14 mouse cellular contexts compared by ENCODE assay signal in the genomic region with DNA sequence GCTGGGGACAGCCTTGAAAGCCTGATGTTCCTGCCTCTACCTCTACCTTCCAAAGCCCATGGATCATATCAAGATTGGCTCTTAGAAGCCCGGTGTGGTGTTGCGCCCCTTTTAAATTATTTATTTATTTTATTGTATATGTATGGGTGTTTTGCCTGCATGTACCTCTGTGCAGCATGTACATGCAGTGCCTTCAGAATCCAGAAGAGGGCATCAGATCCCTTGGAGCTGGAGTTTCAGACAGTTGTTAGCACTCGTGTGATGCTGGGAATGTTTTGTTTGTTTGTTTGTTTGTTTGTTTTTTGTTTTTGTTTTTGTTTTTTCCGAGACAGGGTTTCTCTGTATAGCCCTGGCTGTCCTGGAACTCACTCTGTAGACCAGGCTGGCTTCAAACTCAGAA. TPM values are rescaled to one million over a fixed set of nuclear protein-coding genes. Genes with fewer than 3 reads are reported as not detected.
A peak's percentile ranks its signal among the peaks of the same experiment; 100 is the strongest.
DNase-seq lines count a peak whose midpoint lies in the region; ATAC-seq and TF ChIP-seq lines count a peak whose summit lies in the region.
"Had no signal": no experiment of that assay in that cellular context is flagged by ENCODE, and none has a peak within 500 bp of the region (broad histone marks: within the 10 kb centered on the region; RNA-seq: fewer than 3 reads in every experiment).

No protein-coding gene starts in this region.

- no peak for DNase-seq in gastrocnemius, adult 2 months
- DNase-seq in gastrocnemius, postnatal 36 days = no peak
- peak; percentile 22 for DNase-seq in retina, postnatal 1 day
- DNase-seq in retina, embryonic 14.5 days (ENCODE audit: low spot score) = no peak
- DNase-seq in thymus, postnatal 4 days = peak; percentile 54
- no peak for DNase-seq in ovary, postnatal 10 days (ENCODE audit: low spot score)
- no peak for DNase-seq in forebrain, embryonic 14.5 days (ENCODE audit: low spot score)

- no peak overlapping the region for H3K4me2 ChIP-seq in forebrain, embryonic 14.5 days (ENCODE audit: low read length)
- H3K4me2 ChIP-seq: forebrain, embryonic 15.5 days; heart, embryonic 13.5 days; hindbrain, embryonic 15.5 days; limb, embryonic 12.5 days; midbrain, embryonic 12.5 days had no signal

- peak; percentile 53; the same call in 1 of the 2 replicates for ATAC-seq in erythroblast, adult 5-6 weeks (replicated peaks; ENCODE audit: low FRiP score, poor library complexity, severe bottlenecking)
- no peak for ATAC-seq in forebrain, embryonic 14.5 days
- ATAC-seq: forebrain, embryonic 15.5 days had no signal

- no peak overlapping the region for H3K4me3 ChIP-seq in gastrocnemius, adult 2 months
- no peak overlapping the region for H3K4me3 ChIP-seq in forebrain, embryonic 14.5 days (ENCODE audit: low read depth, low read length)
- H3K4me3 ChIP-seq: embryonic facial prominence, embryonic 10.5 days; forebrain, embryonic 15.5 days; heart, embryonic 13.5 days; hindbrain, embryonic 15.5 days; limb, embryonic 12.5 days; midbrain, embryonic 12.5 days had no signal

- intact Hi-C loops in gastrocnemius, adult 2 months (cut with DNase I) = no loop called here
- intact Hi-C loops in gastrocnemius, postnatal 36 days (cut with DNase I) = no loop called here

- H3K27me3 ChIP-seq in forebrain, embryonic 14.5 days (replicated peaks; ENCODE audit: control insufficient read depth, insufficient read depth, low read length) = no peaks in the 10 kb centered on the region
- H3K27me3 ChIP-seq: forebrain, embryonic 15.5 days; heart, embryonic 13.5 days; hindbrain, embryonic 15.5 days; limb, embryonic 12.5 days; midbrain, embryonic 12.5 days had no signal

- no peaks in the 10 kb centered on the region for H3K4me1 ChIP-seq in forebrain, embryonic 14.5 days (ENCODE audit: control insufficient read depth, insufficient read depth, low read length)
- H3K4me1 ChIP-seq: embryonic facial prominence, embryonic 10.5 days; forebrain, embryonic 15.5 days; heart, embryonic 13.5 days; hindbrain, embryonic 15.5 days; limb, embryonic 12.5 days; midbrain, embryonic 12.5 days had no signal

- WGBS in forebrain, embryonic 14.5 days = 72% methylated on average over 4 of the region's 4 CpGs

- no peaks in the 10 kb centered on the region for H3K9me3 ChIP-seq in forebrain, embryonic 14.5 days (replicated peaks; ENCODE audit: control insufficient read depth, low read length)
- H3K9me3 ChIP-seq: embryonic facial prominence, embryonic 10.5 days; forebrain, embryonic 15.5 days; heart, embryonic 13.5 days; hindbrain, embryonic 15.5 days; limb, embryonic 12.5 days; midbrain, embryonic 12.5 days had no signal

- H3K36me3 ChIP-seq in forebrain, embryonic 14.5 days (ENCODE audit: control insufficient read depth, insufficient read depth, low read length) = no peaks in the 10 kb centered on the region
- H3K36me3 ChIP-seq: embryonic facial prominence, embryonic 10.5 days; forebrain, embryonic 15.5 days; heart, embryonic 13.5 days; hindbrain, embryonic 15.5 days; limb, embryonic 12.5 days; midbrain, embryonic 12.5 days had no signal

- no peak overlapping the region for H3K9ac ChIP-seq in forebrain, embryonic 14.5 days (ENCODE audit: low read length)
- H3K9ac ChIP-seq: forebrain, embryonic 15.5 days; heart, embryonic 13.5 days; hindbrain, embryonic 15.5 days; limb, embryonic 12.5 days; midbrain, embryonic 12.5 days had no signal

- no peak overlapping the region for H3K27ac ChIP-seq in gastrocnemius, adult 2 months
- no peak overlapping the region for H3K27ac ChIP-seq in forebrain, embryonic 14.5 days (ENCODE audit: low read depth, low read length)
- H3K27ac ChIP-seq: embryonic facial prominence, embryonic 10.5 days; forebrain, embryonic 15.5 days; heart, embryonic 13.5 days; hindbrain, embryonic 15.5 days; limb, embryonic 12.5 days; midbrain, embryonic 12.5 days had no signal

- TF ChIP-seq CTCF in gastrocnemius, adult 2 months (IDR thresholded peaks at IDR 0.05) = peak; percentile 47

RNA-seq across cellular contexts. Expression of a gene that starts 18.5 kb away (rescaled TPM):
- 1 to 10 TPM; 2.2 to 4.3 TPM for total RNA-seq in gastrocnemius, adult 2 months (2021)
- total RNA-seq in gastrocnemius, postnatal 36 days (2021) = 1 to 10 TPM; 3.6 to 6.9 TPM
- not detected in 2 replicates for total RNA-seq in erythroblast, adult 5-6 weeks (2015; ENCODE audit: low replicate concordance)
- total RNA-seq in erythroblast, adult 5-6 weeks (2017; ENCODE audit: low replicate concordance) = 0.09 TPM in 1 of 2 replicates, not detected in the other
- 1.5 and 2.0 TPM in 2 replicates for polyA plus RNA-seq in forebrain, embryonic 14.5 days (2014; fragmentation: Nextera tagmentation; extraction: Ambion mirVana)

Comparison
In these comparisons a context has a peak if more than half of its experiments do, and no peak if none do; other contexts are left out.
1. DNase-seq: peak in retina, postnatal 1 day (single experiment) and thymus, postnatal 4 days (single experiment); none in gastrocnemius, adult 2 months (single experiment), gastrocnemius, postnatal 36 days (0 of 2), retina, embryonic 14.5 days (single experiment), ovary, postnatal 10 days (single experiment) and forebrain, embryonic 14.5 days (single experiment).